Mouse (Mus musculus) liver, postnatal 0 days (tissue): ENCODE data around the gene Trpm3. TPM values are rescaled to one million over a fixed set of nuclear protein-coding genes. Genes with fewer than 3 reads are reported as not detected.

Source experiments
- ATAC-seq: fragments of 200-750 bp; cut with Nextera tagmentation; 2 replicates; pipeline ENCODE4 v1.8.0; 2017; ENCODE audit warnings: mild to moderate bottlenecking, moderate library complexity
- DNase-seq: peaks from one replicate; pipeline ENCODE4 v3.0.0-alpha.2; 2016
- H3K27ac ChIP-seq: fragments of 300-500 bp; sonication (generic); 2 replicates; pipeline ENCODE4 v1.5.1; 2014; ENCODE audit warnings: antibody characterized with exemption, moderate library complexity, mild to moderate bottlenecking, low read depth
- H3K27me3 ChIP-seq: fragments of 300-500 bp; sonication (generic); 2 replicates; pipeline ENCODE4 v1.6.1; 2014; ENCODE audit warnings: low read length, control low read depth, mixed read lengths; ENCODE audit not compliant: insufficient read depth
- H3K36me3 ChIP-seq: fragments of 300-500 bp; sonication (generic); replicated peaks from 2 replicates; pipeline ENCODE4 v1.6.1; 2014; ENCODE audit warnings: mild to moderate bottlenecking, control low read depth, low read length, moderate library complexity, mixed read lengths; ENCODE audit not compliant: insufficient read depth
- H3K4me1 ChIP-seq: fragments of 300-500 bp; sonication (generic); 2 replicates; pipeline ENCODE4 v1.6.1; 2014; ENCODE audit warnings: antibody characterized with exemption, mild to moderate bottlenecking, control low read depth; ENCODE audit not compliant: insufficient read depth
- H3K4me2 ChIP-seq: fragments of 300-500 bp; sonication (generic); 2 replicates; pipeline ENCODE4 v1.6.1; 2014; ENCODE audit warnings: low read depth, mild to moderate bottlenecking, low read length, moderate library complexity, mixed read lengths
- H3K4me3 ChIP-seq: fragments of 300-500 bp; sonication (generic); 2 replicates; pipeline ENCODE4 v1.5.1; 2014; ENCODE audit warnings: low read depth, low read length
- H3K9ac ChIP-seq: fragments of 300-500 bp; sonication (generic); replicated peaks from 2 replicates; pipeline ENCODE4 v1.6.1; 2014; ENCODE audit warnings: mild to moderate bottlenecking, moderate library complexity
- H3K9me3 ChIP-seq: fragments of 300-500 bp; sonication (generic); 2 replicates; pipeline ENCODE4 v1.6.1; 2016; ENCODE audit warnings: mild to moderate bottlenecking, control low read depth, low read length, mixed read lengths
- CTCF ChIP-seq: sonication (generic); IDR thresholded peaks from 2 replicates; pipeline ENCODE4 v1.5.1; 2016; ENCODE audit warnings: antibody characterized with exemption, low read depth
- EP300 ChIP-seq: IDR thresholded peaks from 2 replicates; pipeline ENCODE4 v1.6.1; 2016; ENCODE audit warnings: antibody characterized with exemption, low read depth, mild to moderate bottlenecking
- WGBS: fragments of 180-500 bp; shearing (Covaris S2); extraction: QIAGEN DNeasy Blood & Tissue Kit; methylation state at CpG from one replicate; pipeline ENCODE4 v1.1.7; 2014; ENCODE audit not compliant: insufficient replicate concordance; 5-methylcytosine and 5-hydroxymethylcytosine counted together
- polyA plus RNA-seq: library from polyadenylated mRNA; unstranded; fragments of >200 nt; fragmentation: Nextera tagmentation; extraction: Ambion mirVana; gene quantifications from 2 replicates; pipeline ENCODE4 v1.2.1, GENCODE M21; 2015

The Trpm3 gene
- polyA plus RNA-seq, 1 experiment from 2014 or later: 0.02 TPM

DNA sequence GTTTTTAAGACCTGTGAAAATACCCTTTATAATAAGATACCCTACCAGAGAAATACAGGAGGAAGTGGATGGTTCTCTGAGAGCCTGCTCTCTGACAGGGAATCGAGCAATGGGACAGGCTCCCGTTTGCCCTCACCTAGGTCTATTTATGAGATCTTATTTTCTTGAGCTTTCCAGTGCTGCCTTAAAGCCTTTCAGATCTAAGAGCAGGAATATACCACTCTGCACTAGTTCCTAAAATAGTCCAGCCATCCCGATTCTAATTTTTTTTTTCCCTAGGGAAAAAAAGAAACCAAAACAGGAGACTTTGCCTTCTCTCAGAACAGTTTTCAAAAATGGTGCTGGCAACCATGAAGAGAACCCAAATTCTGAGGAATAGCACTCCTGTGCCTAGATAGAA is 786.4 kb downstream of the Trpm3 start:
- Histone ChIP-seq H3K9me3 (no peaks in the 10 kb centered on the region), H3K9ac (no peak overlapping the region), H3K4me2 (no peak overlapping the region), H3K4me1 (no peaks in the 10 kb centered on the region), H3K36me3 (no peaks in the 10 kb centered on the region), H3K4me3 (no peak overlapping the region), H3K27ac (no peak overlapping the region), H3K27me3 (no peaks in the 10 kb centered on the region)
- no peak for DNase-seq
- TF ChIP-seq EP300: no peak
- TF ChIP-seq CTCF: no peak
- 65% methylated on average over 3 of the region's 3 CpGs for WGBS
- no peak for ATAC-seq

DNA sequence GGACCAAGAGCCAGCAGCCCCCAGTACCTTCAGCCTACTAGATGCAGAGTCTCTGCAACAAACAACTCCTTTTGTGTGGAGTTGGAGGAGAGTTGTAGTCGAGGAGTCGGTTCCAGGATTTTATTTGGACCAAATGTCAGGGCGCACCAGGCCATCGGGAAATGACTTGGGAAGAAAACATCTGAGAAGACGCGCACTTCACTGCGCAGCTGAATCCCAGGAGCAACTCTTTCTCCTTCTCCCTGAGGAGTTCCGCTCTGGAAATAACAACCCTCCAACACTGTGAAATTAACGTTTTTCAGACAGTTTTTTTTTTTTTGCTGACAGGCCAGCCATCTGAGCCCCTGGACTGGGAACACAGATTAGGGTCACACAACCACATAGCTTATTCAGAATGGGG is 787.9 kb downstream of the Trpm3 start:
- 86% methylated on average over 9 of the region's 9 CpGs for WGBS
- no peak for ATAC-seq

DNA sequence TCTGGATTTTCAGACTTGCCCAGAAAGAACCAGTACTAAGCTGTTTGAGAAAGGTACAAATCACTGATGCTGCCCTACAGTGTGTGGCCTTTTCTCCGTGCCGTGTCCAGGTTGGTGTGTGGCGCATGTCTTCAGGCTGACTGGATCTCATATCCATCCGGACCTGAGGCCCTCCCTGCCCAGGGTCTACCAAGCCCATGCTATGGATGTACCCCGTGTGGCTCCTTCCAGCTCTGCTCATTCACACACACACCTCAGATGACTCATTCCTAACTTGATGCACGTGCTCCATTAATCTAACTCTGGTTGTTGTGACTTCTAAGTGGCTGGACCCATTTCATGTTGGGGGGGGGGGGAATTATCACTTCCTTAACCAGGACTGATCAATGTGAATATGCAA is 789.5 kb downstream of the Trpm3 start:
- Histone ChIP-seq H3K27me3 (no peaks in the 10 kb centered on the region), H3K4me3 (no peak overlapping the region), H3K9me3 (no peaks in the 10 kb centered on the region), H3K36me3 (no peaks in the 10 kb centered on the region), H3K4me1 (no peaks in the 10 kb centered on the region), H3K9ac (no peak overlapping the region), H3K4me2 (no peak overlapping the region), H3K27ac (no peak overlapping the region)
- ATAC-seq (no peak), DNase-seq (no peak)
- TF ChIP-seq EP300: no peak
- TF ChIP-seq CTCF: no peak
- 81% methylated on average over 6 of the region's 6 CpGs for WGBS

More for the DNA sequence above, 787.9 kb downstream of the Trpm3 start:
- H3K9me3 ChIP-seq: no peaks in the 10 kb centered on the region
- H3K4me3 ChIP-seq: no peak overlapping the region
- H3K4me2 ChIP-seq: no peak overlapping the region
- no peak for DNase-seq
- H3K36me3 ChIP-seq: no peaks in the 10 kb centered on the region
- H3K27ac ChIP-seq: no peak overlapping the region
- TF ChIP-seq EP300: no peak
- TF ChIP-seq CTCF: no peak
- no peaks in the 10 kb centered on the region for H3K4me1 ChIP-seq
- no peaks in the 10 kb centered on the region for H3K27me3 ChIP-seq
- no peak overlapping the region for H3K9ac ChIP-seq

DNA sequence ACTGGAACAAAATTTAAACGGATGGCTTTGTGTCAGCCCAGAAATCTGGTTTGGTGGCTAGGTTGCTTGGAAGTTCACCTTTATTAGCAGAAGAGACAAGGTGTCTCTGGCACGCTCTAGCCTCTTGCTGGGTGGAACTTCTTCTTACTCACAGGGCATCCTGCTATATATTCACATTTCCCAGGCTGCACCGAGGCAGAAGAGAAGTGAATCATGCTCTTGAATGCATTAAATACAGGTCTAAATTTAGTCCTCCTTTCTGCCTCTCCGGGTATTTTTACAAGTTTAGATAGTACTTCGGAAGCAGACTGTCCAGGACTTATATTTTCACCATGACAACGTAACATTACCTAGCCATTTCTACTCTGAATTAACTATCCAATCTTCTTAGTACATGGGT is 790.9 kb downstream of the Trpm3 start:
- ATAC-seq: no peak
- no peak overlapping the region for H3K27ac ChIP-seq

DNA sequence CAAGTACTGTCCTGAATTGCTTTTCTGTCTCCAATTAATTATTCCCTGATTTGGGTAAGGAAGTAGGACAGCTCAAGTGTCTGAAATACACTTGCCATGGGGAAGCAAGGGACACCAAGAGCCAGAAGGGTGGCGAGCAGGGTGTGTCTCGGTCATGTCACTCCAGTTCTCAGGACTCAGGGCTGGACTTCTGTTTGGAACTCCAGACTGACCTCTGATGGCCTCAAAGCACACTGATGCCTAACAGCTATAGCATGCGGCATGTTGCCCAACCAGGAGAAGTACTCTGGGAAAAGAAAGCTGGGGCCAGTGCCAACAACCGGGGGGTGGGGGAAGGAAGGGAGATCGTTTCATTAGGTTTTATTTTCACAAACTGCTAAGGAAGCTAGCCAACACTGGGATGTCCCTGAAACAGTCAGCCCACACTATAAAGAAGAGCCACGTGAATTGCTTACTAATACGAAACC is 791.6 kb downstream of the Trpm3 start:
- no peaks in the 10 kb centered on the region for H3K4me1 ChIP-seq
- H3K9me3 ChIP-seq: no peaks in the 10 kb centered on the region
- no peaks in the 10 kb centered on the region for H3K27me3 ChIP-seq
- DNase-seq (peak; percentile 32), ATAC-seq (no peak)
- H3K27ac ChIP-seq: no peak overlapping the region
- H3K4me3 ChIP-seq: no peak overlapping the region
- WGBS: 69% methylated on average over 7 of the region's 7 CpGs
- H3K4me2 ChIP-seq: no peak overlapping the region
- H3K36me3 ChIP-seq: no peaks in the 10 kb centered on the region
- TF ChIP-seq CTCF (no peak), EP300 (no peak)
- no peak overlapping the region for H3K9ac ChIP-seq

More for the DNA sequence above, 790.9 kb downstream of the Trpm3 start:
- Histone ChIP-seq H3K36me3 (no peaks in the 10 kb centered on the region), H3K9ac (no peak overlapping the region), H3K4me3 (no peak overlapping the region), H3K4me2 (no peak overlapping the region), H3K27me3 (no peaks in the 10 kb centered on the region), H3K4me1 (no peaks in the 10 kb centered on the region), H3K9me3 (no peaks in the 10 kb centered on the region)
- no peak for DNase-seq
- TF ChIP-seq EP300 (no peak), CTCF (no peak)
- 76% methylated on average over 6 of the region's 6 CpGs for WGBS

DNA sequence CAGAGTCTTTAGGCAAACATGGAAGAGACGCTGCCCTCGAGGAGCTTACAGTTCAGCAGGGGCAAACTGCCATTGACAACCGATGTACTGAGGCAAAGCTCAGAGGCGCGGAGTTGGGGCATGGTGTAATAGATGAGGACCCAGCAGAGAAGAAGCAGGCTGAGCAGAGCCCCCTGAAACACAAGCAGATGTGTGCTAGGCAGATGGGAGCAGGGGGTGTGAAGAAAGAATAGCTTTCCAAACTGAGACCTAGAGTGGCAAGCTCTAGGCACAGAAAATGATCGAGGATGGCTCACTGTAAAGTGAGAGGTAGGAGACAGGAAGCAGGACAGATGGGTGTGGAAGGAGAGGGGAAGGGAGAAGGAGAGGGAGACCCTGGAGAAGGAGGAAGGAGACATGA is 792.2 kb downstream of the Trpm3 start:
- H3K4me1 ChIP-seq: no peaks in the 10 kb centered on the region
- no peak for TF ChIP-seq CTCF
- TF ChIP-seq EP300: no peak
- no peak for ATAC-seq

DNA sequence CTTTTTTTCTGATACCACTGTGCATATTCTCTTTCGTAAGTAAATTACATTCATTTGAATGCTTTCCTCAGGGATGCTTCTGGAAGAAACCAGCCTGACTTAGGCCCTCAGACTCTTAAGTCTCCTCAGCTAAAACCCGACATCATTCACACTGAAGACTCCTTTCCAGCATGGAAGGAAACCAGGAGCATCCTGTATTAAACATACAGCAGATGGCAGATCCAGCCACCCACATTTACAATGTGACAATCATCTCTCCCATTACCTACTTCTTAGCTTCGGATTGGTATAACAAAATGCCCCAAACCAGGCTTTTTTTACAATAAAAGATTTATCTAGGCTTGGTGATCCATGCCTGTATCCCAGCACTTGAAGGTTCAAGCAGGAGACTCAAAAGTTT is 796.2 kb downstream of the Trpm3 start:
- TF ChIP-seq CTCF (no peak), EP300 (no peak)
- H3K27ac ChIP-seq: no peak overlapping the region
- no peak overlapping the region for H3K9ac ChIP-seq
- no peak for DNase-seq
- no peaks in the 10 kb centered on the region for H3K4me1 ChIP-seq
- no peak overlapping the region for H3K4me3 ChIP-seq
- no peaks in the 10 kb centered on the region for H3K27me3 ChIP-seq
- H3K4me2 ChIP-seq: no peak overlapping the region
- H3K9me3 ChIP-seq: no peaks in the 10 kb centered on the region
- no peak for ATAC-seq
- H3K36me3 ChIP-seq: no peaks in the 10 kb centered on the region
- WGBS: 61% methylated on average over 3 of the region's 3 CpGs

More for the DNA sequence above, 792.2 kb downstream of the Trpm3 start:
- no peak overlapping the region for H3K9ac ChIP-seq
- H3K9me3 ChIP-seq: no peaks in the 10 kb centered on the region
- 72% methylated on average over 6 of the region's 6 CpGs for WGBS
- no peak for DNase-seq
- no peak overlapping the region for H3K27ac ChIP-seq
- no peaks in the 10 kb centered on the region for H3K27me3 ChIP-seq
- no peak overlapping the region for H3K4me2 ChIP-seq
- no peaks in the 10 kb centered on the region for H3K36me3 ChIP-seq
- H3K4me3 ChIP-seq: no peak overlapping the region
